In genomic region chr4:46374869-46375368, GRCm38 (mm10) we compare ENCODE assay signal across 8 mouse cellular contexts. TPM values are rescaled to one million over a fixed set of nuclear protein-coding genes. Genes with fewer than 3 reads are reported as not detected.
A peak's percentile ranks its signal among the peaks of the same experiment; 100 is the strongest.
DNase-seq lines count a peak whose midpoint lies in the region; ATAC-seq and TF ChIP-seq lines count a peak whose summit lies in the region.

No protein-coding gene starts in this region.

- no peaks in the 10 kb centered on the region for H3K27me3 ChIP-seq in forebrain, embryonic 15.5 days
- H3K27me3 ChIP-seq in liver, postnatal 0 days (ENCODE audit: insufficient read depth, low read length) = peaks cover 4% of the 10 kb centered on the region; the same call in 1 of the 2 replicates
- H3K27me3 ChIP-seq in neural tube, embryonic 15.5 days (replicated peaks) = peaks cover 11% of the 10 kb centered on the region

- WGBS in forebrain, embryonic 15.5 days = 22% methylated on average over 22 of the region's 22 CpGs
- 20% methylated on average over 22 of the region's 22 CpGs for WGBS in liver, postnatal 0 days (ENCODE audit: insufficient replicate concordance)
- WGBS in neural tube, embryonic 15.5 days = 25% methylated on average over 22 of the region's 22 CpGs

- peaks cover 6% of the 10 kb centered on the region for H3K4me1 ChIP-seq in forebrain, embryonic 15.5 days
- peaks cover 6% of the 10 kb centered on the region for H3K4me1 ChIP-seq in liver, postnatal 0 days (ENCODE audit: insufficient read depth)
- peaks cover 7% of the 10 kb centered on the region for H3K4me1 ChIP-seq in neural tube, embryonic 15.5 days

- TF ChIP-seq EP300 in liver, postnatal 0 days (IDR thresholded peaks at IDR 0.05; ENCODE audit: low read depth) = no peak

- H3K4me2 ChIP-seq in forebrain, embryonic 15.5 days (replicated peaks) = peak overlapping the region; percentile 47
- H3K4me2 ChIP-seq in liver, postnatal 0 days (ENCODE audit: low read depth, low read length) = peak overlapping the region; percentile 72
- peak overlapping the region; percentile 65 for H3K4me2 ChIP-seq in neural tube, embryonic 15.5 days

- peak overlapping the region; percentile 36 for H3K4me3 ChIP-seq in forebrain, embryonic 15.5 days
- peak overlapping the region; percentile 29 for H3K4me3 ChIP-seq in liver, postnatal 0 days (ENCODE audit: low read depth, low read length)
- H3K4me3 ChIP-seq in neural tube, embryonic 15.5 days (replicated peaks) = peak overlapping the region; percentile 39

- TF ChIP-seq CTCF in liver, postnatal 0 days (IDR thresholded peaks at IDR 0.05; ENCODE audit: low read depth) = peak; percentile 98

- H3K36me3 ChIP-seq in forebrain, embryonic 15.5 days = peaks cover 25% of the 10 kb centered on the region
- H3K36me3 ChIP-seq in liver, postnatal 0 days (replicated peaks; ENCODE audit: insufficient read depth, low read length) = peaks cover 30% of the 10 kb centered on the region
- peaks cover 29% of the 10 kb centered on the region for H3K36me3 ChIP-seq in neural tube, embryonic 15.5 days

- peak overlapping the region; percentile 36 for H3K9ac ChIP-seq in forebrain, embryonic 15.5 days (replicated peaks)
- H3K9ac ChIP-seq in liver, postnatal 0 days (replicated peaks) = peak overlapping the region; percentile 31; the same call in 1 of the 2 replicates
- H3K9ac ChIP-seq in neural tube, embryonic 15.5 days (replicated peaks) = no peak overlapping the region

- no peaks in the 10 kb centered on the region for H3K9me3 ChIP-seq in forebrain, embryonic 15.5 days
- H3K9me3 ChIP-seq in liver, postnatal 0 days (ENCODE audit: low read length) = no peaks in the 10 kb centered on the region
- H3K9me3 ChIP-seq in neural tube, embryonic 15.5 days (replicated peaks) = no peaks in the 10 kb centered on the region

- intact Hi-C loops in heart, postnatal 25 days (cut with DNase I) = loop anchor here (2.0 to 5.0 kb wide), 2 partner anchors 68 to 172 kb away; no protein-coding TSS in a partner anchor

- no peak overlapping the region for H3K27ac ChIP-seq in forebrain, embryonic 15.5 days (replicated peaks)
- no peak overlapping the region for H3K27ac ChIP-seq in liver, postnatal 0 days (ENCODE audit: low read depth)
- H3K27ac ChIP-seq in neural tube, embryonic 15.5 days (replicated peaks) = no peak overlapping the region

- peak; percentile 32; the same call in 1 of the 2 replicates for ATAC-seq in forebrain, embryonic 15.5 days (replicated peaks)
- ATAC-seq in liver, postnatal 0 days = peak; percentile 89
- peak; percentile 68; the same call in 1 of the 2 replicates for ATAC-seq in neural tube, embryonic 15.5 days (ENCODE audit: low FRiP score)

- DNase-seq in ES-CJ7 (ENCODE audit: low read depth, low spot score) = peak; percentile 96
- peak; percentile 78 for DNase-seq in cerebellum, adult 11 months
- peak; percentile 41 for DNase-seq in heart, postnatal 25 days (ENCODE audit: low spot score)
- peak; percentile 82 for DNase-seq in layer of hippocampus, adult 11-12 months (ENCODE audit: low spot score)
- peak; percentile 86 for DNase-seq in liver, postnatal 0 days
- peak; percentile 89 for DNase-seq in testis, postnatal 10 days (ENCODE audit: low spot score)

RNA-seq across cellular contexts. Expression of gene Trmo, which starts 14.3 kb away (rescaled TPM):
- 11.5 and 12.7 TPM in 2 replicates for polyA plus RNA-seq in forebrain, embryonic 15.5 days (2015; fragmentation: Nextera tagmentation; extraction: Ambion mirVana)
- 1 to 10 TPM; 5.0 to 5.4 TPM for total RNA-seq in heart, postnatal 25 days (2021)
- polyA plus RNA-seq in liver, postnatal 0 days (2015; fragmentation: Nextera tagmentation; extraction: Ambion mirVana) = 4.2 and 6.1 TPM in 2 replicates
- 8.4 and 10.7 TPM in 2 replicates for polyA plus RNA-seq in neural tube, embryonic 15.5 days (2015; fragmentation: Nextera tagmentation; extraction: Ambion mirVana)

RNA-seq across cellular contexts. Expression of gene Foxe1, which starts 31.5 kb away (rescaled TPM):
- polyA plus RNA-seq in forebrain, embryonic 15.5 days (2015; fragmentation: Nextera tagmentation; extraction: Ambion mirVana) = not detected in 2 replicates
- total RNA-seq in heart, postnatal 25 days (2021) = not detected
- not detected in 2 replicates for polyA plus RNA-seq in liver, postnatal 0 days (2015; fragmentation: Nextera tagmentation; extraction: Ambion mirVana)
- polyA plus RNA-seq in neural tube, embryonic 15.5 days (2015; fragmentation: Nextera tagmentation; extraction: Ambion mirVana) = not detected in 2 replicates

RNA-seq across cellular contexts. Expression of gene Hemgn, which starts 38.4 kb away (rescaled TPM):
- polyA plus RNA-seq in forebrain, embryonic 15.5 days (2015; fragmentation: Nextera tagmentation; extraction: Ambion mirVana) = 0.24 TPM in 1 of 2 replicates, not detected in the other
- under 1 TPM; 0.18 to 0.42 TPM for total RNA-seq in heart, postnatal 25 days (2021)
- 117 and 135 TPM in 2 replicates for polyA plus RNA-seq in liver, postnatal 0 days (2015; fragmentation: Nextera tagmentation; extraction: Ambion mirVana)
- polyA plus RNA-seq in neural tube, embryonic 15.5 days (2015; fragmentation: Nextera tagmentation; extraction: Ambion mirVana) = 0.24 and 1.2 TPM in 2 replicates

Comparison
In these comparisons a context has a peak if more than half of its experiments do, and no peak if none do; other contexts are left out.
1. DNase-seq: peak in every context shown above with its lines; median percentile 96 in ES-CJ7; 89 in testis, postnatal 10 days; 86 in liver, postnatal 0 days; 82 in layer of hippocampus, adult 11-12 months; 78 in cerebellum, adult 11 months; 41 in heart, postnatal 25 days.
2. ATAC-seq: peak in every context shown above with its lines; median percentile 89 in liver, postnatal 0 days; 68 in neural tube, embryonic 15.5 days; 32 in forebrain, embryonic 15.5 days.
3. RNA of gene Hemgn, which starts 38.4 kb away (polyA plus RNA-seq): 117 to 135 TPM in liver, postnatal 0 days; 0.24 to 1.2 TPM in neural tube, embryonic 15.5 days and 0.24 TPM in forebrain, embryonic 15.5 days; every median in the first group is over 10 times any median in the second.
4. Peak in every context shown above with its lines, with median percentiles within 50 percentile points of each other: H3K4me2 ChIP-seq and H3K4me3 ChIP-seq.